Mouse (Mus musculus) cerebellum, adult 9-10 months (tissue): Measurements from ENCODE around the gene Bcl11a.

Experiments used
- DNase-seq: peaks from one replicate; pipeline ENCODE4 v3.0.0; 2022

Gene Bcl11a

GRCm38 (mm10) chr11:24133928-24134327 is 56.1 kb downstream of the Bcl11a start:
- DNase-seq: no peak

DNA sequence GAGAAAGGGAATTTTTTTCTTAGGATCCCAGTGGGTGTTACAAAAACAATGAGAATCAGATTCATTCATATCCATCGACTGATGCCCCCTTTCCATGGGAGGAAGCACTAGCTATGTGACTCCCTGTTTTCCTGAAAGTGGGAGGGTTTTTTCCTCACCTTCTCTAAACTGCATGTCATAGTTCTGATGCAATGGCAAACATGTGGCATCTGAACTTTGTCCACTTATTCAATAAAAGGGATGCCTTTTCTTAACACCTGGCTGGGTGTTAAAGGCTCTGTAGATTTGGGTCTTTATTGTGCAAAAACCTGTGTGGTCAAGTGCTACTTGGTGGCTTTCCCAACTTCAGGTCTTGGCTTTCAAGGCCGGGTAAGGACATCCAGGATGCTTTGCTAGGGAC is 57.4 kb downstream of the Bcl11a start:
- no peak for DNase-seq

GRCm38 (mm10) chr11:24136084-24136785 is 58.4 kb downstream of the Bcl11a start:
- no peak for DNase-seq

- DNase-seq: no peak
Observed at GRCm38 (mm10) chr11:24137891-24138290, 60.0 kb downstream of the Bcl11a start.

DNA sequence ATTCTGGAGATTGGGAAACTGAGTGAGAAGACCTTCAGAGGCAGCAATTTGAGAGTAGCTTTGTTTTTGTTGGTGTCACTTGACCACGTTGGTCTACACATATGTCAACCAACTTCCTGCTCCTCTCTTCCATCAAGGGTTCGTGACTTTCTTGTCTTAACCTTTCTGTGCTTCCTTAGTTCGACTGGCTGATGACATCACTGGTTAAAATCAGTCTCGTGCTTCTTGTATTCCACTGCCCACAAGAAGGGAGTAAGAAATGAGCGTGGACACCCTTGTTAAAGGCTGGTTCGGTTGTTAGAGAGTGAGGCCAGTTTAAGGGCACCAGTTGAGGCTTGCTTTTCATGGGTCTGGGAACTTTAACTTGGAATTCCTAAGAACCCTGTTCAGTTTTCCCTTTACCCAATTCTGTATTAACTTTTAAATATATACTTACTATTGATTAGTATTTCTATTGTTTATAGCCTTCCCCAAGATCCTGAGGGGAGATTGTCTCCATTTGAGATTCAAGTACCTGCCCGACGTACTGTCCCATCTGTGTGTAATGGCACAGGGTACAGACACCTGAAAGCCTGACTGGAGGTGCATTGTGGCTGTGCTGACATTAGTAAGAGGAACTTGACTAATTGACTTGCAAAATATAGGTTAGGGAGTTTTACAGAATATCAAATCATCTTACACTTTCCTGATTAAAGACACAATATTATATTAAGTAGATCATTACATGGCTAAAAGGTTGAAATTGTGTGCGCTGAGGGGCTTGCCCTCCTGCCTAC is 60.9 kb downstream of the Bcl11a start:
- no peak for DNase-seq

DNA sequence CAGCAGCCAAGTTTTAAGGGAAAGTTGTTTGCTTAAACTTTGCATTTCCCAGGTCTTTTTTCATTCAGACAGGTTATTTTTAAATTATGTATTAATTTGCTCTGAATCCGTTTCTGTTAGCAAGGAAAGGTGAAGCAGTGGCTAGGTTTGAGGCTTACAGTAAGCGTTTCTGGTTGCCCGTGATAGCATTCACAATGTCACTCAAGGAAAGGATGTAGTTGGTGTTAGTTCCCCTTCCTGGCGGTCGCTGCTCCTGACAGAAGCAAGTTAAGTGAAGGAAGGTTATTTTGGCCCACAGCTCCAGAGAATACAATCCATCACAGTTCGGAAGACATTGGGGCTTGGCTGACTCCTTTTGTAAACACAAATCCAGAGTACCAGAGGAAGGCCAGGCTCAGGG is 61.6 kb downstream of the Bcl11a start:
- no peak for DNase-seq

DNA sequence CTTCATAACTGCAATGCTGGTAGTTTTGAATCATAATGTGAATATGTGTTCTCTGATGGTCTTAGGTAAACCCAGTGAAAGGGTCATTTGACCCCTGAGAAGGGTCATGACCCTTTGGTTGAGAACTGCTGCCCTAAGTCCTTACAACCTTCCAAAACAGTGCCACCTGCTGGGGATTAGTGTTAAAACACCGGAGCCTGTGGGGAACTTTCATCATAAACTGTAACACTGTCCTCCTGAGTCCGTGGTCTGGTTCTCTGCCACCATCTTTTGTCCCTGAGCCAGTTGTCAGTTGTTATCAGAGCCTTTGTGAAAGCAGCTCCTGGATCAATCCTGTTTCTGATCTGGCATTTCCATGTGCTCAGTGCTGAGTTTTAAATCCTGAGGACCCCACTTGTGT is 62.1 kb downstream of the Bcl11a start:
- DNase-seq: no peak

- no peak for DNase-seq
Observed at GRCm38 (mm10) chr11:24140948-24141347, 63.1 kb downstream of the Bcl11a start.

DNA sequence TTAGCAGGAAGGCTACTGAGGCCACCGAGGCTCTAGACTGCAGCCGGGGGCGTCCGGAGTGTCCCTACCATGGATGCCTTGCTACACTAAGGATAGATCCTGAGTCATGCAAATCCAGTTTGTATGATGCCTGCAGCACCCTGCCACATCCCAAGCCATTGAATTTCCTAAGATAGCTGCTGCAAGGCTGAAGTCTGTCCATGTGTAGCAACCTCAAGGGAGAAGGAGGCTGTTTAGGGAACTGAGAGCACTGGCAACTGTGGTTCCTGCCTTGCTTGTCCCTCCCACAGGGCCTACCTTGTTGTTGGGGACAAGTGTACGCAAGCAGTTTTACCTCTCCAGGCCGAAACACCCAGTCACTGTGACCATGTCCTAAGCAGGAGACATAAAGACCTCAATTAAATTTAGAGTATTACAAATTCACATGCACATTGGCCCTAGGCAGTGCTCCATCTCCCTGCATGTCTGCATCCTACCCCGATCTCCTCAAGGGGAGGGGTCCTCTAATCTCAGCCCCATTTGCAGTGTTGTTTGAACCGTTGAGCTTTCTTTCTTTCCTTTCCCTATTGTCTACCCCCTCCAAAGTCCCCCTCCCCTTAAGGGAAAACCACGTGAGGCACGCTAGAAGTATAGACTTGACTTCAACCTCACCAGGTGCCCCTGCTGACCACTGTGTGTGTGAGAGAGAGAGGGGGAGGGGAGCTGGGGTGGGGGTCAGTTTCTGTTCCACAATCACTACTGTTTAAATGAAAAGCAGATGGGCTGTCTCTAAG is 63.8 kb downstream of the Bcl11a start:
- DNase-seq: no peak

DNA sequence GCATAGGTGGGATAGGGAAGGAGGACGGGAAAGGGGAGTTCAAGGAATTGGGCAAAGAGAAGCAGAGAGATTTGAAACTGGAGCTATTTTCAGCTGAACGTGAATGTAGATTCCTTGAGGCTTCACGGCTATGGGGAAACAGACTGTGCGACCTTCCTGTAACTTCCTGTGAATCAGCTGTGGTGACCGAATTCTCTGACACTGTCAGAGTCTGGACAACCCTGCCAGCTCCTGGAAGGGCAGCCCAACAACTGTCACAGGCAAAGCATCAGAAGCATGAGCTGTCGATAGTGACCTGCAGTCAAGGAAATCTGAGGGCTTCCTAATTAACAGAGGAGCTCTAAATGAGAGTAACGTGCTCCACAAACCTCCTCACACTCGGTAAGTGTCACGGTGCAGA is 64.5 kb downstream of the Bcl11a start:
- no peak for DNase-seq

DNA sequence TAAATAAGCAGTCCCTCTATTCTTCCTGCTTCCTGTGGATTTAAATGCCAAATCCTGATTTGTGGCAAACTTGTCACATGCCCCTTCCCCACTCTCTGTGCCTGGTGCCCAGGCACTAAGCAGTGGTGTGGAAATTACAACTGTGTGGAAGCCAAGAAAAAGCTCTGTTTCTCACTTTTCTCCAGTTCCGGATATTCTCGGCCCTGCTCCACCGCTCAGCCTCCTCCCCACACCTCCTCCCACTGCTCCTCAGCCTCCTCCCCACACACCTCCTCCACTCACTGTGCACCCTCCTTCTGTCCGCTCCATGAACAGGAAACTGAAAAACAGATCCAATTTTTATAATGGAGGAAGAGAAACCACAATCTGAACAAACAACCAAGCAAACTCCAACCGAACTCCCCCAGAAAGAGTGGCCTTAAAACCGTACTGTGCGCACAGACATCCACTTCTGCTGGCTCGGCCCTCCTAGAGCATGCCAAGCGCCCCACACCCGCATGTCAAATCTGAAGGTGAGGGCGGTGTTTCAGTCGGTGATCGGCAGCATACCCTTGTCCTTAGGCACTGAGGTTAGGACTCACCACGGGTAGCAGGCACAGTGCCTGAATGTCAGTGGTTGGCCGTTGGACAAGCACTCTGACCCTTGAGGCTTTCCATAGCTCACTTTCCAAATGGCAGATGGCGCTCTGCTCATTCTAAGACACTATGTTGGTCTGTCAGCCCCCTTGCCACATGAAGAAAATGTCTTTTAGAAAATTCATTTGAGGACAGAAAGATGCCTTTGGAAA is 66.5 kb downstream of the Bcl11a start:
- DNase-seq: peak; percentile 30

DNA sequence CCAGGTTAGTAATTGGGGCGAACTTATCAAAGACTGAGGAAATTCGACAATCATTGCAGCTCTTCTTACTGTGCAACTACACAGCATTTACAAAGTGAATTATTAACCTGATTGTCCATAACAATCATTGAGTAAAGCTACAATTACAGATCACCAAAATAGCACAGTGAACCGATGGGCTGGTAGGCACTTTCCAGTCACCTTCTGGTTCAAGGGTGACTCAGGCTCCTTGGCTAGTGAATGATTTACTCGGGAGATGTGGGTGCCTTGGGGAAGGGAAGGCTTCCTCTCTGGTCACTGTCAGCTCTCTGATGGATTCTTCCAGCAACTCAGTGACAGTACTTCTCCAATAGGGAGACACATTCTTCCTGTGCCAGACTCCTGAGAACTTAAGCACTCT is 68.2 kb downstream of the Bcl11a start:
- DNase-seq: no peak

- DNase-seq: no peak
Observed at GRCm38 (mm10) chr11:24146437-24146836, 68.6 kb downstream of the Bcl11a start.

DNA sequence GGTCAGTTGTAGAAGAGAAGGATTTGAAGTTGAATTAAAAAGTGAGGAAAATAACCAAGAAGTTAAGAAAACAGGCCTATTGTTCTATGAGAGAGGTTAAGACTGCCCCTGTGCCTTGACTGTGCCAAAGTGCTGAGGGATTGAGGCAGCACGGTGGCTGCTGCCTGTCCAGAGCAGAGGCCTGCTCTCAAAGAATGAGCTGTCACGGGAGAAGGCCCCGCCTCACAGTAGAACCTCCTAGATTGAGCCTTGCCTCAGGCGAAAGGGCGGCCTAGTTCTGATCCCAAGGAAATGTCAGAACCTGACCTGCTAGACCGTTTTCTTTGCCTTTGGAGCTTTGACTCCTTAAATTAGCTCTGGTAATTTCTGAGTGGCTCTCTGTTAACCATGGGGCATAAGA is 69.8 kb downstream of the Bcl11a start:
- peak; percentile 14 for DNase-seq

DNA sequence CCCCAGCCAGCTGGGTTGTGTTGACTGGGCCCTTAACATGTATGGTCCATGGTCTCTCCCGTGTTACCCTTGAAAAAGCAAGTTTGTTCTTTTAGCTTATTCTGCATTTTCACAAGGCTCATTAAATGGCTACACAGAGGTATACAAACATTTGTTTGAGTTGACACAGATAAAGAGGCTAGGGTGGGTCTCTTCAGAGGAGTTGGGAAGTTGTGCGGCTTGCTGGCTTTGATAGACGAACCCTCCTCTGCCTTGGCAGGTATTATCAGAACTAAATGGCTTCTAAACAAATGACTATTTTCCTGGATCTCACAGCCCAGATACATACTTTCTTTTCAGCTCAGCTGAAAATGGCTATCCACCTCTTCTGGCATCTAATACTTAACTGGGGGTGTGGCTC is 70.7 kb downstream of the Bcl11a start:
- DNase-seq: no peak

- no peak for DNase-seq
Observed at GRCm38 (mm10) chr11:24149462-24150220, 71.8 kb downstream of the Bcl11a start.

DNA sequence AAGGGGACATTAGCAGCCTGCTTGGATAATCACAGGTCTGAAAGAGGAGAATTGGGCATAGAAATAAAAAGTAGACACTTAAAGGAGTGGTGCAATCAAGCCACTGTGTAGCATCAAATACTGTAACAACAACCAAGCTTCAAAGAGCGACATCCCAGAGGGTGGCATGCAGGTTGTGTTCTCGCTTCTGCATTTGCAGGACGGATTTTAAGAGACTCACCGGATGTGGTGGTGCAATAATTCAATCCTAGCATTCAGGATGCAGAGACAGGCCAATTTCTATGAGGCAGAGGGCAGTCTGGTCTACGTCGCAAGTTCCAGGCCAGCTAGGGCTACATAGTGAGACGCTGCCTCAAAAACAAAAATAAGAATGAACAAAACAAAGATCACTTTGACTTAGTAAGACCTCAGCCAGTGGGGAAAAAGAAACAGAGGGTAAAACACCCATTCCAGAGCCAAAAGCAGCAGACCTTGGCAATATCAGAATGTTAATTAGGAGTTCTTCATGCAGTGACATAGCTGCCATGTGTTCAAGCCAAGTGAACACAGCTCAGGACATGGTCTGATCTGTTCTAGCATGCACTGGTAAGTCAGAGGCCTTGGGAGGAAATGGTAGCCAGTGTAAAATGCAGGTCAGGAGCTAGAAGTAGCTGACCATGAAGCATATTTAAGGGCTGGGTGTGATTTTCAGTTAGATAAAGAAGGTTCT is 74.4 kb downstream of the Bcl11a start:
- DNase-seq: no peak

- no peak for DNase-seq
Observed at GRCm38 (mm10) chr11:24153049-24153448, 75.2 kb downstream of the Bcl11a start.

GRCm38 (mm10) chr11:24158026-24158425 is 80.2 kb downstream of the Bcl11a start:
- no peak for DNase-seq

DNA sequence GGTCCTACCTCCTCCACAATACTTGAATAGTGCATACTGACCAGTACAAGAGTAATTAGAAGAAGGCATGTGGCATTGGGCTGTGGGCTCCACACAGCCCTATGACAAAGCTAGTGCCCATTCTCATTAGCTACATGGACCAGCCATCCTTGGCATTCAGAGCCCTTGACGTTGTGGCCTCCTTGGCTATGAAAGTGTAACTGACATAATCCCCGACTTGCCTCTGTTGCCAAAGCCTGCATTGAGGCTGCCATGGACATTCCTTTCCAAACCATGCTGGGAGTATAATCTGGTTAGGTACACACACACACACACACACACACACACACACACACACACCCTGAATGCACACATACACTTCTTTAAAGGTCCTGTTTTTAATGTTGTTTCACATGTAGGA is 81.8 kb downstream of the Bcl11a start:
- DNase-seq: no peak

DNA sequence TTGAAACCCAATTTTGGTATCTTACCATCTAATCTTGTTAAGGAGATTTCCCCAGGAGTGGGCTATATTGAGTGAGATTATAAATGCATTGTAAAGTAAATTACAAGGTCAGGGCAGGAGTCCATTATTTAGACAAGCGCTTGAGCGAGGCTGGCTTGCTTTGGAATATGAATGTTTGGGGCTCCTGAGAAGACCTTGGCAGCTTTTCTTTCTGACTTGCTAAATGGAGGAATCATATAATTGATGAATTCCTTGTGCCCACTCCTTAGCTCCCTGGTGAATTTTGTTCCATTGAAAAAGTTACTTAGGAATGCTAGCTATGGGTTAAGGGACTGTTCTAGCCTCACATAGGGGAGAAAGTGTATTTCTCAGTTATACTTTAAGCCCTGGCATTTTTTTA is 83.6 kb downstream of the Bcl11a start:
- DNase-seq: no peak

GRCm38 (mm10) chr11:24162056-24162455 is 84.2 kb downstream of the Bcl11a start:
- no peak for DNase-seq
